In the genomic region with DNA sequence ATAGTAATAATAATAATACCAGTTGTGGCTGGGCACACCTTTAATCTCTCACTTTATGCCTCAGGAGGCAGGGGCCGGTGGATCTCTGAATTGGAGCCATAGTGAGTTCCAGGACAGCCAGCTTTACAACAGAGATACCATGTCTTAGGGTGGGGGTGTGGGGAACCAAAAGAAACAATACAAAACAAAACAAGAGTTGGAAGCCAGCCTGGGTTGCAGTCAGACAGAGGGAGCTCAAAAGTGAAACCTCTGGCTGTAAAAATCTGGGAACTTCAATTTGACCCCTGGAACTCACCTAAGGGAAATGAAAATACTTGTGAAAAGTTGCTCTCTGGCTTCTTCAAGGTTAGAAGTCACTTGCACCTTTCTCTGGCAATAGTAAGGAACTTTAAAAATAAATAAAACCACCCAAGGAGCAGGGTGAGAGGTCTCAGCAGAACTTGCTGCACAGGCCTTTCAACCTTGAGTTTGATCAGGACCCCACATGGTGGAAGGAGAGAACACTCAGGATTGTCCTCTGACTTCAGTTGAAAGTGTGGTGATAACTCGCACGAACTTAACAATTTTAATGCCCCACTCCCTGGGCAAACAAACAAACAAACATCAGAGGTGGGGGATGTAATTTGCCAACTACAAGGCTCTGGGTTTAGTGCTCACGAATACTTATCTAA, we compare ENCODE assay signal across 8 mouse cellular contexts. TPM values are rescaled to one million over a fixed set of nuclear protein-coding genes. Genes with fewer than 3 reads are reported as not detected.
DNase-seq lines count a peak whose midpoint lies in the region; ATAC-seq and TF ChIP-seq lines count a peak whose summit lies in the region.

No protein-coding gene starts in this region.

- no peak for TF ChIP-seq EP300 in heart, adult 2 months (IDR thresholded peaks at IDR 0.05; ENCODE audit: insufficient read depth, low read depth, low read length)

- TF ChIP-seq CTCF in heart, adult 2 months (IDR thresholded peaks at IDR 0.05): no peak
- TF ChIP-seq CTCF in G1E (IDR thresholded peaks at IDR 0.05; ENCODE audit: low read depth, low read length): no peak

- H3K27ac ChIP-seq in heart, adult 2 months: peak overlapping the region; percentile 87
- H3K27ac ChIP-seq in heart, embryonic 16.5 days (ENCODE audit: low read length): peak overlapping the region; percentile 93
- H3K27ac ChIP-seq in liver, embryonic 16.5 days (ENCODE audit: low read length): peak overlapping the region; percentile 91

- peak overlapping the region; percentile 51; the same call in 1 of the 2 replicates for H3K9ac ChIP-seq in heart, adult 2 months (ENCODE audit: low read depth, low read length)
- H3K9ac ChIP-seq in heart, embryonic 16.5 days (ENCODE audit: low read length): peak overlapping the region; percentile 87
- H3K9ac ChIP-seq in liver, embryonic 16.5 days (ENCODE audit: low read depth, low read length): peak overlapping the region; percentile 73

- peak overlapping the region; percentile 89 for H3K4me3 ChIP-seq in heart, adult 2 months
- peak overlapping the region; percentile 95; the same call in 1 of the 2 replicates for H3K4me3 ChIP-seq in G1E (ENCODE audit: low read depth, low read length)
- peak overlapping the region; percentile 92 for H3K4me3 ChIP-seq in heart, embryonic 16.5 days (ENCODE audit: low read length)
- H3K4me3 ChIP-seq in liver, embryonic 16.5 days (ENCODE audit: low read depth, low read length): peak overlapping the region; percentile 99

- peaks cover 2% of the 10 kb centered on the region; the same call in 1 of the 2 replicates for H3K79me2 ChIP-seq in heart, adult 2 months (replicated peaks; ENCODE audit: control insufficient read depth, insufficient read depth, low read length)

- H3K4me1 ChIP-seq in heart, adult 2 months (ENCODE audit: control insufficient read depth, insufficient read depth, low read length): peaks cover 9% of the 10 kb centered on the region
- H3K4me1 ChIP-seq in G1E (ENCODE audit: insufficient read depth, low read depth, low read length): peaks cover 49% of the 10 kb centered on the region
- H3K4me1 ChIP-seq in heart, embryonic 16.5 days (ENCODE audit: control insufficient read depth, insufficient read depth, low read length): peaks cover 21% of the 10 kb centered on the region
- H3K4me1 ChIP-seq in liver, embryonic 16.5 days (ENCODE audit: control insufficient read depth, low read depth, low read length): peaks cover 47% of the 10 kb centered on the region

- intact Hi-C loops in heart, adult 2 months (cut with DNase I): no loop called here

- H3K36me3 ChIP-seq in heart, adult 2 months (ENCODE audit: control insufficient read depth, insufficient read depth, low read length): peaks cover 13% of the 10 kb centered on the region
- H3K36me3 ChIP-seq in G1E (replicated peaks): peaks cover 20% of the 10 kb centered on the region
- no peaks in the 10 kb centered on the region for H3K36me3 ChIP-seq in heart, embryonic 16.5 days (ENCODE audit: control insufficient read depth, insufficient read depth)
- H3K36me3 ChIP-seq in liver, embryonic 16.5 days (ENCODE audit: control insufficient read depth, insufficient read depth): no peaks in the 10 kb centered on the region

- TF ChIP-seq POLR2A in heart, adult 2 months (IDR thresholded peaks at IDR 0.05; ENCODE audit: insufficient read depth, low read depth, low read length): no peak

- no peak for ATAC-seq in G1E (ENCODE audit: extremely low read depth, insufficient number of reproducible peaks, low FRiP score, poor library complexity, severe bottlenecking)
- ATAC-seq in heart, embryonic 16.5 days (replicated peaks; ENCODE audit: extremely low read depth, insufficient read depth, low FRiP score): no peak
- no peak for ATAC-seq in liver, embryonic 16.5 days (ENCODE audit: low read depth)

- DNase-seq in heart, adult 2 months: no peak
- no peak for DNase-seq in heart, adult 8-10 months (ENCODE audit: low spot score)
- DNase-seq in G1E (ENCODE audit: low spot score): no peak
- DNase-seq in right cerebral cortex, adult 2 months (ENCODE audit: low spot score in 2 of 2): no peak
- no peak for DNase-seq in urinary bladder, postnatal 10 days (ENCODE audit: low spot score)
- DNase-seq in thymus, postnatal 0 days (ENCODE audit: low spot score): no peak

- peak overlapping the region; percentile 64 for H3K4me2 ChIP-seq in heart, embryonic 16.5 days (ENCODE audit: low read depth, low read length)
- H3K4me2 ChIP-seq in liver, embryonic 16.5 days (ENCODE audit: low read depth, low read length): peak overlapping the region; percentile 81

- 13% methylated on average over 4 of the region's 4 CpGs for WGBS in heart, adult 2 months
- 15% methylated on average over 4 of the region's 4 CpGs for WGBS in heart, embryonic 16.5 days
- WGBS in liver, embryonic 16.5 days (ENCODE audit: insufficient replicate concordance): 12% methylated on average over 4 of the region's 4 CpGs

- H3K27me3 ChIP-seq in heart, adult 2 months (ENCODE audit: control insufficient read depth, insufficient read depth, low read length): no peaks in the 10 kb centered on the region
- H3K27me3 ChIP-seq in G1E (ENCODE audit: insufficient read depth, low read length): no peaks in the 10 kb centered on the region
- no peaks in the 10 kb centered on the region for H3K27me3 ChIP-seq in heart, embryonic 16.5 days (ENCODE audit: control insufficient read depth, insufficient read depth, low read length)
- no peaks in the 10 kb centered on the region for H3K27me3 ChIP-seq in liver, embryonic 16.5 days (ENCODE audit: control insufficient read depth, insufficient read depth, low read depth, low read length)

- no peaks in the 10 kb centered on the region for H3K9me3 ChIP-seq in G1E (replicated peaks)
- H3K9me3 ChIP-seq in heart, embryonic 16.5 days (replicated peaks; ENCODE audit: control insufficient read depth, low read length): no peaks in the 10 kb centered on the region
- H3K9me3 ChIP-seq in liver, embryonic 16.5 days (replicated peaks; ENCODE audit: control insufficient read depth, low read length): no peaks in the 10 kb centered on the region

RNA-seq across cellular contexts. Expression of gene Hnrnpf, which starts 5.3 kb away (rescaled TPM):
- 100 to 1,000 TPM; 185 to 192 TPM for total RNA-seq in heart, adult 2 months (2021)
- polyA plus RNA-seq in heart, adult 2 months (2012; rRNA removed): 66.1 and 95.9 TPM in 2 replicates
- 100 to 1,000 TPM; 170 to 189 (median 180) TPM for total RNA-seq in heart, adult 8-10 months (2022)
- total RNA-seq in G1E (2014; fragmentation: Nextera tagmentation): 483 and 552 TPM in 2 replicates
- total RNA-seq in G1E (2017): 1,860 and 1,876 TPM in 2 replicates
- polyA plus RNA-seq in G1E (2012): 171 and 204 TPM in 2 replicates
- 528 and 599 TPM in 2 replicates for polyA plus RNA-seq in heart, embryonic 16.5 days (2015; fragmentation: Nextera tagmentation; extraction: Ambion mirVana)
- polyA plus RNA-seq in liver, embryonic 16.5 days (2015; fragmentation: Nextera tagmentation; extraction: Ambion mirVana): 420 and 472 TPM in 2 replicates
- 1,040 and 1,096 TPM in 2 replicates for polyA plus RNA-seq in thymus, postnatal 0 days (2015; fragmentation: Nextera tagmentation; extraction: Ambion mirVana)

RNA-seq across cellular contexts. Expression of gene Fxyd4, which starts 32.1 kb away (rescaled TPM):
- total RNA-seq in heart, adult 2 months (2021): not detected
- 0.25 TPM in 1 of 2 replicates, not detected in the other for polyA plus RNA-seq in heart, adult 2 months (2012; rRNA removed)
- not detected for total RNA-seq in heart, adult 8-10 months (2022)
- total RNA-seq in G1E (2014; fragmentation: Nextera tagmentation) (not detected in 2 replicates), G1E (2017) (0.46 TPM in 1 of 2 replicates, not detected in the other)
- not detected in 2 replicates for polyA plus RNA-seq in G1E (2012)
- polyA plus RNA-seq in heart, embryonic 16.5 days (2015; fragmentation: Nextera tagmentation; extraction: Ambion mirVana): 1.8 and 1.9 TPM in 2 replicates
- polyA plus RNA-seq in liver, embryonic 16.5 days (2015; fragmentation: Nextera tagmentation; extraction: Ambion mirVana): 0.30 TPM in 1 of 2 replicates, not detected in the other
- 2.3 TPM in 2 replicates for polyA plus RNA-seq in thymus, postnatal 0 days (2015; fragmentation: Nextera tagmentation; extraction: Ambion mirVana)

RNA-seq across cellular contexts. Expression of gene Zfp239, which starts 43.5 kb away (rescaled TPM):
- total RNA-seq in heart, adult 2 months (2021): under 1 TPM; 0.47 to 0.64 TPM
- polyA plus RNA-seq in heart, adult 2 months (2012; rRNA removed): 0.09 and 0.29 TPM in 2 replicates
- under 1 TPM in 3 of 4 experiments, not detected in 1; 0.22 to 0.41 (median 0.26) TPM for total RNA-seq in heart, adult 8-10 months (2022)
- total RNA-seq in G1E (2014; fragmentation: Nextera tagmentation): 23.9 and 30.3 TPM in 2 replicates
- total RNA-seq in G1E (2017): 17.8 and 19.9 TPM in 2 replicates
- 3.5 and 6.4 TPM in 2 replicates for polyA plus RNA-seq in G1E (2012)
- 2.0 and 3.0 TPM in 2 replicates for polyA plus RNA-seq in heart, embryonic 16.5 days (2015; fragmentation: Nextera tagmentation; extraction: Ambion mirVana)
- 1.7 and 2.3 TPM in 2 replicates for polyA plus RNA-seq in liver, embryonic 16.5 days (2015; fragmentation: Nextera tagmentation; extraction: Ambion mirVana)
- 6.3 and 7.0 TPM in 2 replicates for polyA plus RNA-seq in thymus, postnatal 0 days (2015; fragmentation: Nextera tagmentation; extraction: Ambion mirVana)
